Mouse (Mus musculus): ENCODE measurements around the gene Ackr3. TPM values are rescaled to one million over a fixed set of nuclear protein-coding genes. Genes with fewer than 3 reads are reported as not detected.

The Ackr3 gene
- total and polyA plus RNA-seq, 3 experiments = 13.1 to 34.4 (median 23.1) TPM

DNA sequence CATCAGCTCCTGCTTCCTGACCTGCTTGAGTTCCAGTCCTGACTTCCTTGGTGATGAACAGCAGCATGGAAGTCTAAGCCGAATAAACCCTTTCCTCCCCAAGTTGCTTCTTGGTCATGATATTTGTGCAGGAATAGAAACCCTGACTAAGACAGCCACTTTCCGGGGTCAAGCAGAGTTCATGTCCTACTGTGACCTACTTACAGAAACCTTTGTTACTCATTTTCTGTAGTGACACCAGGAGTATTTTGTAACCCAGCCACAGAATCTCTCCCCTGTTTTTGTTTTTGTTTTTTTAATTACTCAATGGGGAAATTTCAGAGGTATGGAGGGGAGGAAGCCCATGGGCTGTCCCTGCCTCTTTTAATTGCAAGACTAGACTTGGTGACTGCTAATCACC is 32.9 kb downstream of the Ackr3 start:
- DNase-seq (ENCODE audit: extremely low read depth) = no peak
- in situ Hi-C loops (cut with MboI; ENCODE audit: low pct_ligation_motif_present, low pct_unique_long_range_greater_than_20kb, low sequenced_read_pairs) (loop anchor here (5.0 kb wide), 1 partner anchor 34 kb away; the partner anchor contains the start of gene Ackr3), dilution Hi-C loops (cut with MboI; ENCODE audit: extremely low pct_ligation_motif_present, extremely low pct_unique_long_range_greater_than_20kb, low sequenced_read_pairs) (no loop called here)
- no peak overlapping the region for H3K4me3 ChIP-seq (replicated peaks in 1 of 3; ENCODE audit: low read depth in 2 of 3, low read length in 2 of 3, poor library complexity in 1 of 3)
- H3K27me3 ChIP-seq (replicated peaks) = no peaks in the 10 kb centered on the region
- peaks cover 6% of the 10 kb centered on the region for H3K9me3 ChIP-seq (replicated peaks; ENCODE audit: low read length)
- no peaks in the 10 kb centered on the region for H3K79me2 ChIP-seq (replicated peaks; ENCODE audit: control insufficient read depth, extremely low read depth, insufficient read depth, poor library complexity, severe bottlenecking)
- no peak overlapping the region for H3K4me2 ChIP-seq (ENCODE audit: insufficient read depth, low read depth, poor library complexity, severe bottlenecking)
- H3K4me1 ChIP-seq (ENCODE audit: control insufficient read depth in 1 of 2, insufficient read depth in 2 of 2) = peaks cover 28 to 63% of the 10 kb centered on the region in 2 experiments
- no peak overlapping the region for H3K27ac ChIP-seq (ENCODE audit: insufficient read depth, low read depth)
- H3K9ac ChIP-seq (ENCODE audit: insufficient read depth, low read depth) = no peak overlapping the region
- TF ChIP-seq NRF1 (IDR thresholded peaks at IDR 0.05; ENCODE audit: low read depth, low read length) (no peak), SMC3 (IDR thresholded peaks at IDR 0.05; ENCODE audit: low read depth, low read length) (no peak), MYC (IDR thresholded peaks at IDR 0.05; ENCODE audit: low read depth, low read length) (no peak)
- no peaks in the 10 kb centered on the region for H3K36me3 ChIP-seq (replicated peaks in 1 of 2; ENCODE audit: control insufficient read depth in 1 of 2, insufficient read depth in 1 of 2, low read length in 1 of 2)

GRCm38 (mm10) chr1:90238095-90238888 is 34.5 kb downstream of the Ackr3 start:
- H3K9ac ChIP-seq (ENCODE audit: insufficient read depth, low read depth) = no peak overlapping the region
- TF ChIP-seq USF2 (conservative IDR thresholded peaks at IDR 0.05; ENCODE audit: low read depth, low read length) (no peak), MAFK (IDR thresholded peaks at IDR 0.05; ENCODE audit: insufficient replicate concordance, low read length) (no peak), NRF1 (IDR thresholded peaks at IDR 0.05; ENCODE audit: low read depth, low read length) (no peak), JUN (IDR thresholded peaks at IDR 0.05; ENCODE audit: insufficient read depth, low read depth, low read length) (no peak), ELF1 (IDR thresholded peaks at IDR 0.05; ENCODE audit: low read depth, low read length) (no peak)
- H3K36me3 ChIP-seq (replicated peaks in 1 of 2; ENCODE audit: control insufficient read depth in 1 of 2, insufficient read depth in 1 of 2, low read length in 1 of 2) = no peaks in the 10 kb centered on the region
- peaks cover 23 to 47% of the 10 kb centered on the region in 2 experiments for H3K4me1 ChIP-seq (ENCODE audit: control insufficient read depth in 1 of 2, insufficient read depth in 2 of 2)
- DNase-seq (ENCODE audit: extremely low read depth) = no peak
- no peaks in the 10 kb centered on the region for H3K79me2 ChIP-seq (replicated peaks; ENCODE audit: control insufficient read depth, extremely low read depth, insufficient read depth, poor library complexity, severe bottlenecking)
- H3K27ac ChIP-seq (ENCODE audit: insufficient read depth, low read depth) = no peak overlapping the region
- no peaks in the 10 kb centered on the region for H3K27me3 ChIP-seq (replicated peaks)
- in situ Hi-C loops (cut with MboI; ENCODE audit: low pct_ligation_motif_present, low pct_unique_long_range_greater_than_20kb, low sequenced_read_pairs) (loop anchor here (5.0 kb wide), 1 partner anchor 36 kb away; the partner anchor contains the start of gene Ackr3), dilution Hi-C loops (cut with MboI; ENCODE audit: extremely low pct_ligation_motif_present, extremely low pct_unique_long_range_greater_than_20kb, low sequenced_read_pairs) (no loop called here)
- no peak overlapping the region for H3K4me2 ChIP-seq (ENCODE audit: insufficient read depth, low read depth, poor library complexity, severe bottlenecking)
- H3K9me3 ChIP-seq (replicated peaks; ENCODE audit: low read length) = peaks cover 6% of the 10 kb centered on the region
- H3K4me3 ChIP-seq (replicated peaks in 1 of 3; ENCODE audit: low read depth in 2 of 3, low read length in 2 of 3, poor library complexity in 1 of 3) = no peak overlapping the region

DNA sequence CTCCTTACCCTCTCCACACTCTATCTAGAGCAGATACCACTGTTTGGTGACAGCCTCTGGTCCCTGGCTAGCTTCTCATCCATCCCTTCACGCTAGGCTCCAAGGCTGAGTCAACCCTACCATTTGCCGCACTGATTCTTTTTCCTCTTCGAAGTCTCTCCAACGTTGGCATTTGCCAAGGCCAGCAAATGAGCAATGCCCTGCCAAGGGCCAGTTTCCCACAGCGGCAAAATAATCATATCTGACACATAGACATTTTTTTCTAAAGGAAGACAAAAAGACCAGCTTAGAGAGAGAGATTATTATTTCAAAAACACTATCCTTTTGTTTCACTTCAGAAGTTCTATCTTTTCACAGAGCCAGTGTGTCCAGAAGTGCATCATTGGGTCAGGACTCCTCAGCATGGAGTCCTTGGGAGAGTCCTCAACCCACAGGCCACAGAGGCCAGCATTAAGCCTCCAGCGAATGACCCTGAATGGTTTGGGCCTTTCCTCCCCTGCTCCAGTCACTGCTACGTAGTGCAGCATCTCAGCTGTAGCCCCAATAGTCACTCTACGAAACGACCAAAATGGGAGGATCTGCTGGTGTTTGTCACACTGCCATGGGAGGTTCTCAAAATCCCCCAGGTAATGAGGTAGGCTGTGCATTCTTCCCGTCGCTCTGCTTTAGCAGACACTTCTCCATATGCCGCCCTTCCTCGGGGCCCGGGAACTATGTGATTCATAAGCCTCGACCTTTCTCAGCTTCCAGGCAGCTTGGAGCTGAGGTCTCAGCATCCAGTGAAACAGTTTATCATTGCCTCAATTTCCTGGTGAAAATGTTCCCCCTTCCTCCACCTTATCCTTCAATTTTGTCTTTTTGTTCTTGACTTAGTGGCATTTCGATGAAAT is 35.8 kb downstream of the Ackr3 start:
- no peaks in the 10 kb centered on the region for H3K27me3 ChIP-seq (replicated peaks)
- H3K4me3 ChIP-seq (replicated peaks in 1 of 3; ENCODE audit: low read depth in 2 of 3, low read length in 2 of 3, poor library complexity in 1 of 3) = no peak overlapping the region
- peaks cover 19 to 39% of the 10 kb centered on the region in 2 experiments for H3K4me1 ChIP-seq (ENCODE audit: control insufficient read depth in 1 of 2, insufficient read depth in 2 of 2)
- TF ChIP-seq JUN (IDR thresholded peaks at IDR 0.05; ENCODE audit: insufficient read depth, low read depth, low read length) (no peak), MXI1 (IDR thresholded peaks at IDR 0.05; ENCODE audit: low read depth, low read length) (no peak), NELFE (IDR thresholded peaks at IDR 0.05; ENCODE audit: low read depth, low read length) (no peak), POLR2AphosphoS2 (IDR thresholded peaks at IDR 0.05; ENCODE audit: low read depth, low read length) (no peak), CTCF (conservative IDR thresholded peaks at IDR 0.05 in 1 of 2, IDR thresholded peaks at IDR 0.05 in 1 of 2; ENCODE audit: low read depth in 2 of 2, low read length in 2 of 2) (no peak), MAZ (IDR thresholded peaks at IDR 0.05; ENCODE audit: low read depth, low read length) (no peak), HCFC1 (IDR thresholded peaks at IDR 0.05; ENCODE audit: low read depth, low read length) (no peak)
- no peak overlapping the region for H3K27ac ChIP-seq (ENCODE audit: insufficient read depth, low read depth)
- H3K9me3 ChIP-seq (replicated peaks; ENCODE audit: low read length) = peaks cover 6% of the 10 kb centered on the region
- no peak overlapping the region for H3K9ac ChIP-seq (ENCODE audit: insufficient read depth, low read depth)
- H3K4me2 ChIP-seq (ENCODE audit: insufficient read depth, low read depth, poor library complexity, severe bottlenecking) = no peak overlapping the region
- in situ Hi-C loops (cut with MboI; ENCODE audit: low pct_ligation_motif_present, low pct_unique_long_range_greater_than_20kb, low sequenced_read_pairs) = loop anchor here (5.0 kb wide), 3 partner anchors 37 to 353 kb away; partner anchors contain the start of gene Ackr3
- no peaks in the 10 kb centered on the region for H3K79me2 ChIP-seq (replicated peaks; ENCODE audit: control insufficient read depth, extremely low read depth, insufficient read depth, poor library complexity, severe bottlenecking)
- no peaks in the 10 kb centered on the region for H3K36me3 ChIP-seq (replicated peaks in 1 of 2; ENCODE audit: control insufficient read depth in 1 of 2, insufficient read depth in 1 of 2, low read length in 1 of 2)
- dilution Hi-C loops (cut with MboI; ENCODE audit: extremely low pct_ligation_motif_present, extremely low pct_unique_long_range_greater_than_20kb, low sequenced_read_pairs) = no loop called here
- no peak for DNase-seq (ENCODE audit: extremely low read depth)

All from CH12.LX (cell line).